Mouse (Mus musculus) liver, adult 2 months (tissue): ENCODE results near the gene Cox17.

Experiments used
- CTCF ChIP-seq: fragments of 200-500 bp; IDR thresholded peaks from 2 replicates; pipeline ENCODE4 v1.5.1; 2011; ENCODE audit warnings: low read depth, low read length, control low read depth
- POLR2A ChIP-seq: fragments of 200-500 bp; IDR thresholded peaks from 2 replicates; pipeline ENCODE4 v1.6.1; 2011; ENCODE audit warnings: low read length, control low read depth; ENCODE audit not compliant: insufficient read depth; ENCODE audit errors: extremely low read depth

GRCm38 (mm10) chr16:38358256-38358812 lies 11.5 kb downstream of the Cox17 start:
- no peak for TF ChIP-seq CTCF
- TF ChIP-seq POLR2A: no peak
